Mouse (Mus musculus) spleen, adult 2 months (tissue): ENCODE measurements at regions not wholly inside any gene's neighbourhood (a gene's known extent, or its start where the extent isn't known, plus 50 kb on each side); places are given as distances from the start of the nearest gene placed in this dataset.

Experiments
- CTCF ChIP-seq: fragments of 200-500 bp; IDR thresholded peaks from 2 replicates; pipeline ENCODE4 v1.5.1; 2011; ENCODE audit warnings: mild to moderate bottlenecking, inconsistent platforms; ENCODE audit not compliant: insufficient read depth, insufficient read length, insufficient replicate concordance; ENCODE audit errors: extremely low read depth
- POLR2A ChIP-seq: fragments of 200-500 bp; IDR thresholded peaks from 2 replicates; pipeline ENCODE4 v1.6.1; 2011; ENCODE audit warnings: low read depth, low read length, inconsistent platforms

GRCm38 (mm10) chr19:23054440-23054839 is 86.6 kb upstream of the Klf9 start:
- TF ChIP-seq POLR2A = no peak
- no peak for TF ChIP-seq CTCF
